Mouse (Mus musculus) liver, embryonic 14.5 days (tissue): ENCODE measurements around the gene Txn1.

Experiments
- CTCF ChIP-seq: IDR thresholded peaks from 2 replicates; pipeline ENCODE4 v1.5.1; 2016; ENCODE audit warnings: antibody characterized with exemption, low read depth, control low read depth
- EP300 ChIP-seq: IDR thresholded peaks from 2 replicates; pipeline ENCODE4 v1.6.1; 2016; ENCODE audit warnings: antibody characterized with exemption, low read depth

DNA sequence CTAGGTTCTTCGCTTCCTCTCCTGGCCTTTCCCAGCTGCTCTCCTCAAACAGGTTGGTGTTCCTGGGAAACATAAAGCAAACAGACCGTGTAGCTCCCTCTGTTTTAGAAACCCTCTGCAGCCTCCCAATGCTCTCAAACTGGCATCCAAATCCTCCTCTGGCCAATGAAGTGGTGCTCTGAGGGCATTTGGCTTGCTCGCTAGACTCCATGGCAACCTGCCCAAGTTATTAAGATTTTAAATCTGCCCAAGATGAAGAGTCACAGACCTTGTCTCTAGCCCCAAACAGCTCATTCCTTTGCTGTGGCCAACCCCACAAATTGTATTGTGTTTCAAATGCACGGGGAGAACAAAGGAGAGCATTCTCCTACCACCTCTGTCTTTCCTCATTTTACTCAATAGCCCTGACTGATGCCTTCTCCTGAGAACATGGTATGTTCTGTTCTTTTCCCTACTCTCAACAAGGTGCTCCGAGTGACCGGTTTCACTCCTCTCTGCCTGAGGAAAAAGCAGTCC is 31.6 kb downstream of the Txn1 start:
- TF ChIP-seq CTCF: no peak
- no peak for TF ChIP-seq EP300
